Mouse (Mus musculus) erythroblast, embryonic 14.5 days (primary cell): Measurements from ENCODE around the gene Abcb11.

Experiments
- GATA1 ChIP-seq: IDR thresholded peaks from 2 replicates; pipeline ENCODE4 v1.6.1; 2012; ENCODE audit warnings: low read length, inconsistent platforms, mixed read lengths
- TAL1 ChIP-seq: IDR thresholded peaks from 3 replicates; pipeline ENCODE4 v1.6.1; 2012; ENCODE audit warnings: low read length, inconsistent platforms, mixed read lengths

GRCm38 (mm10) chr2:69342496-69343221 is at the start of gene Abcb11:
- TF ChIP-seq GATA1 (no peak), TAL1 (no peak)
